Mouse (Mus musculus): ENCODE data around the gene Coq8a. TPM values are rescaled to one million over a fixed set of nuclear protein-coding genes. Genes with fewer than 3 reads are reported as not detected.
A peak's percentile ranks its signal among the peaks of the same experiment; 100 is the strongest.

Gene Coq8a
- polyA plus RNA-seq, 1 experiment from 2014 or later: 5.0 TPM

GRCm38 (mm10) chr1:180171883-180172282 is 27.5 kb downstream of the Coq8a start:
- Histone ChIP-seq H3K27ac (no peak overlapping the region), H3K4me3 (no peak overlapping the region), H3K36me3 (peaks cover 13% of the 10 kb centered on the region), H3K4me2 (no peak overlapping the region), H3K9me3 (replicated peaks) (no peaks in the 10 kb centered on the region), H3K4me1 (no peaks in the 10 kb centered on the region), H3K27me3 (replicated peaks) (no peaks in the 10 kb centered on the region), H3K9ac (no peak overlapping the region)
- WGBS (ENCODE audit: insufficient replicate concordance): 29% methylated on average over 2 of the region's 2 CpGs
- ATAC-seq: no peak

GRCm38 (mm10) chr1:180170071-180170470 is 29.3 kb downstream of the Coq8a start:
- no peak for ATAC-seq
- H3K27me3 ChIP-seq (replicated peaks): no peaks in the 10 kb centered on the region
- no peaks in the 10 kb centered on the region for H3K9me3 ChIP-seq (replicated peaks)
- no peak overlapping the region for H3K27ac ChIP-seq
- peaks cover 22% of the 10 kb centered on the region for H3K36me3 ChIP-seq
- H3K4me3 ChIP-seq: no peak overlapping the region
- WGBS (ENCODE audit: insufficient replicate concordance): 82% methylated on average over 8 of the region's 8 CpGs
- no peak overlapping the region for H3K4me2 ChIP-seq
- no peak overlapping the region for H3K9ac ChIP-seq
- H3K4me1 ChIP-seq: no peaks in the 10 kb centered on the region

- Histone ChIP-seq H3K9ac (no peak overlapping the region), H3K4me2 (no peak overlapping the region), H3K4me1 (no peaks in the 10 kb centered on the region), H3K36me3 (peaks cover 22% of the 10 kb centered on the region), H3K9me3 (replicated peaks) (no peaks in the 10 kb centered on the region), H3K27ac (no peak overlapping the region), H3K4me3 (no peak overlapping the region), H3K27me3 (replicated peaks) (no peaks in the 10 kb centered on the region)
- ATAC-seq: no peak
- 71% methylated on average over 7 of the region's 7 CpGs for WGBS (ENCODE audit: insufficient replicate concordance)
Observed at GRCm38 (mm10) chr1:180169161-180169560, 30.2 kb downstream of the Coq8a start.

- no peak for ATAC-seq
- WGBS (ENCODE audit: insufficient replicate concordance): 77% methylated on average over 6 of the region's 6 CpGs
- Histone ChIP-seq H3K9me3 (replicated peaks) (no peaks in the 10 kb centered on the region), H3K4me3 (no peak overlapping the region), H3K4me1 (no peaks in the 10 kb centered on the region), H3K36me3 (peaks cover 23% of the 10 kb centered on the region), H3K27ac (no peak overlapping the region), H3K4me2 (no peak overlapping the region), H3K9ac (no peak overlapping the region), H3K27me3 (replicated peaks) (no peaks in the 10 kb centered on the region)
Observed at GRCm38 (mm10) chr1:180168294-180168693, 31.1 kb downstream of the Coq8a start.

GRCm38 (mm10) chr1:180166533-180166932 is 32.9 kb downstream of the Coq8a start:
- Histone ChIP-seq H3K9ac (no peak overlapping the region), H3K9me3 (replicated peaks) (no peaks in the 10 kb centered on the region), H3K27me3 (replicated peaks) (no peaks in the 10 kb centered on the region), H3K4me2 (no peak overlapping the region), H3K4me1 (no peaks in the 10 kb centered on the region), H3K4me3 (no peak overlapping the region), H3K36me3 (peaks cover 40% of the 10 kb centered on the region), H3K27ac (no peak overlapping the region)
- ATAC-seq: no peak
- 84% methylated on average over 5 of the region's 5 CpGs for WGBS (ENCODE audit: insufficient replicate concordance)

- Histone ChIP-seq H3K27ac (no peak overlapping the region), H3K4me1 (peaks cover 3% of the 10 kb centered on the region; the same call in 1 of the 2 replicates), H3K4me3 (no peak overlapping the region), H3K27me3 (replicated peaks) (no peaks in the 10 kb centered on the region), H3K36me3 (peaks cover 57% of the 10 kb centered on the region), H3K4me2 (no peak overlapping the region), H3K9ac (no peak overlapping the region), H3K9me3 (replicated peaks) (no peaks in the 10 kb centered on the region)
- 73% methylated on average over 7 of the region's 7 CpGs for WGBS (ENCODE audit: insufficient replicate concordance)
- no peak for ATAC-seq
Observed at GRCm38 (mm10) chr1:180162986-180163385, 36.4 kb downstream of the Coq8a start.

GRCm38 (mm10) chr1:180161566-180162355 is 37.6 kb downstream of the Coq8a start:
- no peak overlapping the region for H3K4me3 ChIP-seq
- H3K36me3 ChIP-seq: peaks cover 46% of the 10 kb centered on the region
- H3K9ac ChIP-seq: no peak overlapping the region
- no peak overlapping the region for H3K4me2 ChIP-seq
- no peaks in the 10 kb centered on the region for H3K9me3 ChIP-seq (replicated peaks)
- WGBS (ENCODE audit: insufficient replicate concordance): 91% methylated on average over 20 of the region's 20 CpGs
- H3K4me1 ChIP-seq: peaks cover 3% of the 10 kb centered on the region; the same call in 1 of the 2 replicates
- no peak overlapping the region for H3K27ac ChIP-seq
- H3K27me3 ChIP-seq (replicated peaks): no peaks in the 10 kb centered on the region
- no peak for ATAC-seq

- no peaks in the 10 kb centered on the region for H3K9me3 ChIP-seq (replicated peaks)
- no peak for ATAC-seq
- H3K27ac ChIP-seq: no peak overlapping the region
- no peak overlapping the region for H3K4me3 ChIP-seq
- peaks cover 41% of the 10 kb centered on the region for H3K36me3 ChIP-seq
- WGBS (ENCODE audit: insufficient replicate concordance): 90% methylated on average over 3 of the region's 3 CpGs
- H3K4me1 ChIP-seq: peaks cover 3% of the 10 kb centered on the region; the same call in 1 of the 2 replicates
- no peaks in the 10 kb centered on the region for H3K27me3 ChIP-seq (replicated peaks)
- no peak overlapping the region for H3K4me2 ChIP-seq
- no peak overlapping the region for H3K9ac ChIP-seq
Observed at GRCm38 (mm10) chr1:180161160-180161559, 38.2 kb downstream of the Coq8a start.

GRCm38 (mm10) chr1:180160545-180160944 is 38.9 kb downstream of the Coq8a start:
- peaks cover 3% of the 10 kb centered on the region; the same call in 1 of the 2 replicates for H3K4me1 ChIP-seq
- WGBS (ENCODE audit: insufficient replicate concordance): 74% methylated on average over 2 of the region's 2 CpGs
- no peak overlapping the region for H3K4me2 ChIP-seq
- no peak overlapping the region for H3K27ac ChIP-seq
- no peaks in the 10 kb centered on the region for H3K27me3 ChIP-seq (replicated peaks)
- H3K4me3 ChIP-seq: no peak overlapping the region
- H3K9me3 ChIP-seq (replicated peaks): no peaks in the 10 kb centered on the region
- no peak overlapping the region for H3K9ac ChIP-seq
- ATAC-seq: no peak
- peaks cover 40% of the 10 kb centered on the region for H3K36me3 ChIP-seq

- H3K27me3 ChIP-seq (replicated peaks): no peaks in the 10 kb centered on the region
- H3K4me1 ChIP-seq: peaks cover 3% of the 10 kb centered on the region; the same call in 1 of the 2 replicates
- no peak overlapping the region for H3K4me2 ChIP-seq
- H3K4me3 ChIP-seq: no peak overlapping the region
- H3K27ac ChIP-seq: no peak overlapping the region
- no peaks in the 10 kb centered on the region for H3K9me3 ChIP-seq (replicated peaks)
- 54% methylated on average over 2 of the region's 2 CpGs for WGBS (ENCODE audit: insufficient replicate concordance)
- H3K9ac ChIP-seq: no peak overlapping the region
- H3K36me3 ChIP-seq: peaks cover 42% of the 10 kb centered on the region
- ATAC-seq: no peak
Observed at GRCm38 (mm10) chr1:180158648-180159047, 40.8 kb downstream of the Coq8a start.

- H3K9ac ChIP-seq: no peak overlapping the region
- H3K4me2 ChIP-seq: no peak overlapping the region
- H3K36me3 ChIP-seq: peaks cover 46% of the 10 kb centered on the region
- WGBS (ENCODE audit: insufficient replicate concordance): 90% methylated on average over 8 of the region's 8 CpGs
- peaks cover 29% of the 10 kb centered on the region for H3K4me1 ChIP-seq
- H3K4me3 ChIP-seq: no peak overlapping the region
- H3K27me3 ChIP-seq (replicated peaks): no peaks in the 10 kb centered on the region
- no peak overlapping the region for H3K27ac ChIP-seq
- H3K9me3 ChIP-seq (replicated peaks): no peaks in the 10 kb centered on the region
- no peak for ATAC-seq
Observed at GRCm38 (mm10) chr1:180151191-180151590, 48.2 kb downstream of the Coq8a start.

GRCm38 (mm10) chr1:180148563-180148962 is 50.8 kb downstream of the Coq8a start:
- peak overlapping the region; percentile 64 for H3K4me2 ChIP-seq
- no peaks in the 10 kb centered on the region for H3K9me3 ChIP-seq (replicated peaks)
- peak overlapping the region; percentile 96 for H3K27ac ChIP-seq
- no peaks in the 10 kb centered on the region for H3K27me3 ChIP-seq (replicated peaks)
- peaks cover 59% of the 10 kb centered on the region for H3K36me3 ChIP-seq
- ATAC-seq: peak; percentile 98
- peaks cover 29% of the 10 kb centered on the region for H3K4me1 ChIP-seq
- 30% methylated on average over 4 of the region's 4 CpGs for WGBS (ENCODE audit: insufficient replicate concordance)
- peak overlapping the region; percentile 57 for H3K9ac ChIP-seq
- H3K4me3 ChIP-seq: peak overlapping the region; percentile 32

Measured in liver, embryonic 12.5 days (tissue).